Mouse (Mus musculus) cortical plate, adult 2 months (tissue): ENCODE results near the gene Fpr3.

ENCODE experiments used
- CTCF ChIP-seq: fragments of 200-500 bp; IDR thresholded peaks from 2 replicates; pipeline ENCODE4 v1.5.1; 2011; ENCODE audit warnings: mild to moderate bottlenecking, control low read depth, low read length; ENCODE audit not compliant: insufficient read depth; ENCODE audit errors: extremely low read depth
- POLR2A ChIP-seq: fragments of 200-500 bp; IDR thresholded peaks from 2 replicates; pipeline ENCODE4 v1.6.1; 2011; ENCODE audit warnings: mild to moderate bottlenecking, low read length, control low read depth; ENCODE audit not compliant: insufficient read depth; ENCODE audit errors: extremely low read depth

- TF ChIP-seq CTCF (no peak), POLR2A (no peak)
Measured at GRCm38 (mm10) chr17:17857446-17857845, 30.2 kb upstream of the Fpr3 start.
